Mouse (Mus musculus) lung, adult 2 months (tissue): ENCODE measurements around the gene Gab1.

Experiments
- CTCF ChIP-seq: fragments of 200-500 bp; IDR thresholded peaks from 2 replicates; pipeline ENCODE4 v1.5.1; 2011; ENCODE audit warnings: mild to moderate bottlenecking, low read length, control low read depth; ENCODE audit not compliant: insufficient read depth
- POLR2A ChIP-seq: fragments of 200-500 bp; IDR thresholded peaks from 2 replicates; pipeline ENCODE4 v1.6.1; 2011; ENCODE audit warnings: low read depth, mild to moderate bottlenecking, control low read depth, low read length, borderline replicate concordance; ENCODE audit errors: extremely low read depth

- no peak for TF ChIP-seq POLR2A
- no peak for TF ChIP-seq CTCF
Measured at GRCm38 (mm10) chr8:80911400-80911799, 31.1 kb upstream of the Gab1 start.
